Mouse (Mus musculus) ES-Bruce4 (cell line): ENCODE measurements at regions not wholly inside any gene's neighbourhood (a gene's known extent, or its start where the extent isn't known, plus 50 kb on each side); places are given as distances from the start of the nearest gene placed in this dataset.

Experiments
- H3K27ac ChIP-seq: 2 replicates; pipeline ENCODE4 v1.5.1; 2012; ENCODE audit warnings: low read length, inconsistent platforms; ENCODE audit not compliant: insufficient read depth
- H3K27me3 ChIP-seq: 2 replicates; pipeline ENCODE4 v1.6.1; 2012; ENCODE audit warnings: mild to moderate bottlenecking, low read length, inconsistent platforms; ENCODE audit not compliant: control insufficient read depth, poor library complexity, insufficient read depth, severe bottlenecking
- H3K36me3 ChIP-seq: 2 replicates; pipeline ENCODE4 v1.6.1; 2012; ENCODE audit warnings: inconsistent platforms, mild to moderate bottlenecking, low read length, moderate library complexity; ENCODE audit not compliant: control insufficient read depth, poor library complexity, insufficient read depth, severe bottlenecking
- H3K4me1 ChIP-seq: one replicate; pipeline ENCODE4 v1.8.1; 2011; ENCODE audit warnings: low read length; ENCODE audit not compliant: control insufficient read depth, insufficient read depth
- H3K4me3 ChIP-seq: 2 replicates; pipeline ENCODE4 v1.5.1; 2011; ENCODE audit warnings: low read depth, mild to moderate bottlenecking, low read length
- H3K9ac ChIP-seq: 2 replicates; pipeline ENCODE4 v1.6.1; 2012; ENCODE audit warnings: low read depth, mild to moderate bottlenecking, inconsistent platforms; ENCODE audit not compliant: poor library complexity, severe bottlenecking
- H3K9me3 ChIP-seq: replicated peaks from 2 replicates; pipeline ENCODE4 v1.6.1; 2012; ENCODE audit warnings: mild to moderate bottlenecking, low read length, inconsistent platforms; ENCODE audit not compliant: control insufficient read depth, poor library complexity, insufficient read depth, severe bottlenecking
- CTCF ChIP-seq: IDR thresholded peaks from one replicate; pipeline ENCODE4 v1.8.1; 2011; ENCODE audit warnings: low read depth, low read length
- EP300 ChIP-seq: IDR thresholded peaks from 2 replicates; pipeline ENCODE4 v1.6.1; 2011; ENCODE audit warnings: low read depth, low read length; ENCODE audit not compliant: insufficient read depth
- POLR2A ChIP-seq: IDR thresholded peaks from one replicate; pipeline ENCODE4 v1.8.1; 2011; ENCODE audit warnings: low read length; ENCODE audit not compliant: insufficient read depth

DNA sequence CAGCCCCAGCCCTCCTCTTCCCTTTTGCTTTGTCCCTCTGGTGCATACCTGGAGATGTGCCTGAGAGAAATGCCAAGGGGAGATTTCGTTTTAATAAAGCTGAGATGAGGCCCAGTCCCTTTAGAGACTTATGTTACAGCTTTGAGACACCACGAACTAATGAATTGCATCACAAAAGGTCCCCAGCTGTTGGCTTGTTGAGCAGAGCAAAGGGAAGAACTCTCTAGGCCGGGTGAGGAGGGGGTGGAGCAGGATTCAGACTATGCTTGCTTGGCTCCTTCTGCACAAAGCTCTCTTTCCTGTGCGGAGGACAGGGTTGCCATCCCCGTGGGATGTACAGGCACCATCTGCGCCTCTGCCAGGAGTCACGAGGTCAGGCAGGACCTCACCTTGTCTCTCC is 345.3 kb upstream of the Castor2 start:
- Histone ChIP-seq H3K4me3 (no peak overlapping the region), H3K9ac (no peak overlapping the region), H3K27me3 (no peaks in the 10 kb centered on the region), H3K4me1 (peaks cover 4% of the 10 kb centered on the region), H3K9me3 (no peaks in the 10 kb centered on the region), H3K36me3 (no peaks in the 10 kb centered on the region), H3K27ac (peak overlapping the region; percentile 21; the same call in 1 of the 2 replicates)
- peak; percentile 51; the same call in 1 of the 2 replicates for TF ChIP-seq EP300
- TF ChIP-seq CTCF: no peak

DNA sequence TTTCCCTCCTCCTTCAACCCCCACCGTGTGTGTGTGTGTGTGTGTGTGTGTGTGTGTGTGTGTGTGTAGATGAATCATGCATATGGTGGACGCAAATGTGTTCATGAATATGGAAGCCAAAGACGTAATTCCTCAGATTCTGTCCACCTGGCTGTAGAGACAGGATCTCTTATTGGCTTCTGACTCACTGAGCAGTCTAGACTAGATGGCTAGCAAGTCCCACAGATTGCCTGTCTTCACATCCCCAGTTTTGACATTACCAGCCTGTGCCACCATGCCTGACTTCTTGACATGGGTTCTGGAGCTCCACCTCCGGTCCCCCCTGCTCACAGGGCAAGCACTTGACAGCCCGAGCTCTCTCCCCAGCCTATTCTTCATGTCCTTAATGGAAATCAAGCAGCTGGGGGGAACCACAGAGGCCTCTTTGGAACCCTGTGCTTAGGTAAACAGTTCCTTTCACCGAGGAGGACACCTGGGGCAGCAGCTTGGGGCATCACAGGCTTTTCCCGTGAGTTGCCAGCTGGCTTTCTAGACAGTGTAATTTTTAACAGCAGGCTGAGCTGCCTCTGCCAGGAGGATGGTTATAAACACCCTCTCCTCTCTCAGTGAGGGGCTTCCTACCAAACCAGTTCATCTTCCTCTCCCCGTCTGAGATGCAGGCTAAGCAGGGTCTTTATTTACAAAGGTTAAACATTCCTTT is 345.9 kb upstream of the Castor2 start:
- Histone ChIP-seq H3K4me3 (no peak overlapping the region), H3K4me1 (peaks cover 4% of the 10 kb centered on the region), H3K36me3 (no peaks in the 10 kb centered on the region), H3K27ac (peak overlapping the region; percentile 21; the same call in 1 of the 2 replicates), H3K9me3 (no peaks in the 10 kb centered on the region), H3K9ac (no peak overlapping the region), H3K27me3 (no peaks in the 10 kb centered on the region)
- no peak for TF ChIP-seq POLR2A
- 0 out of 2 replicates have a peak, but pooled peaks have one; percentile 52 for TF ChIP-seq EP300
- no peak for TF ChIP-seq CTCF

GRCm38 (mm10) chr5:133746960-133747359 is 352.6 kb upstream of the Castor2 start:
- peaks cover 7% of the 10 kb centered on the region for H3K4me1 ChIP-seq
- H3K27ac ChIP-seq: no peak overlapping the region
- H3K27me3 ChIP-seq: no peaks in the 10 kb centered on the region
- no peaks in the 10 kb centered on the region for H3K36me3 ChIP-seq
- no peak overlapping the region for H3K4me3 ChIP-seq
- no peak overlapping the region for H3K9ac ChIP-seq
- no peaks in the 10 kb centered on the region for H3K9me3 ChIP-seq
- TF ChIP-seq EP300 (no peak), POLR2A (no peak), CTCF (no peak)

- no peak overlapping the region for H3K4me3 ChIP-seq
- no peaks in the 10 kb centered on the region for H3K27me3 ChIP-seq
- H3K36me3 ChIP-seq: no peaks in the 10 kb centered on the region
- no peak overlapping the region for H3K27ac ChIP-seq
- H3K9me3 ChIP-seq: no peaks in the 10 kb centered on the region
- H3K9ac ChIP-seq: no peak overlapping the region
- TF ChIP-seq POLR2A: no peak
- no peak for TF ChIP-seq CTCF
- TF ChIP-seq EP300: no peak
- H3K4me1 ChIP-seq: peaks cover 7% of the 10 kb centered on the region
Observed at GRCm38 (mm10) chr5:133746411-133746810, 353.1 kb upstream of the Castor2 start.

DNA sequence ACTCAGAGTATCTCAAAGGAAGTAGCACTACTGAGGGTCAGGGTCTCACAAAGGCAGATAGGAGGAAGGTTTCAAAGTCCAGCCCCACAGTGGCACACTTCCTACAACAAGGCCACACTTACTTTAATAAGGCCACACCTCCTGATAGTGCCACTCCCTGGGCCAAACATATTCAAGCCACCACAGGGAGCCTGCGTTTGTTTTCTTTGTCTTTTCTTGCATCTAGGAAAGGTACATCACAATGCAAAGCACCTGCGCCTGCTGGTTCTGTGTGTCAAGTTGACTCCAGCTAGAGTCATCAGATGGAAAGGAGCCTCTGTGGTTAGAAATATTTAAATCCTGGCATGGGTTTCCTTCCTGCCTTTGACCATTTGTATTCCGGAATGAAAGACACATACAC is 355.4 kb upstream of the Castor2 start:
- H3K4me3 ChIP-seq: no peak overlapping the region
- no peak overlapping the region for H3K9ac ChIP-seq
- peak overlapping the region; percentile 92 for H3K27ac ChIP-seq
- H3K27me3 ChIP-seq: no peaks in the 10 kb centered on the region
- H3K36me3 ChIP-seq: no peaks in the 10 kb centered on the region
- peaks cover 7% of the 10 kb centered on the region for H3K4me1 ChIP-seq
- peak; percentile 91 for TF ChIP-seq EP300
- TF ChIP-seq CTCF: no peak
- no peak for TF ChIP-seq POLR2A
- no peaks in the 10 kb centered on the region for H3K9me3 ChIP-seq

- Histone ChIP-seq H3K36me3 (no peaks in the 10 kb centered on the region), H3K9ac (no peak overlapping the region), H3K27me3 (no peaks in the 10 kb centered on the region), H3K4me3 (no peak overlapping the region), H3K27ac (peak overlapping the region; percentile 92), H3K4me1 (peaks cover 7% of the 10 kb centered on the region), H3K9me3 (no peaks in the 10 kb centered on the region)
- no peak for TF ChIP-seq CTCF
- TF ChIP-seq EP300: peak; percentile 59; the same call in 1 of the 2 replicates
Observed at GRCm38 (mm10) chr5:133743606-133744005, 355.9 kb upstream of the Castor2 start.
